Mouse (Mus musculus) embryonic stem cell, embryonic (primary cell): ENCODE measurements at regions not wholly inside any gene's neighbourhood (a gene's known extent, or its start where the extent isn't known, plus 50 kb on each side); places are given as distances from the start of the nearest gene placed in this dataset.

Experiments
- CTCF ChIA-PET, 4 experiments: fragments of 300-600 bp in 2 of 4; fragments of 350-600 bp in 2 of 4; sonication (Branson Sonifier 250); formaldehyde crosslinking; loops; one replicate each; lab custom pipeline; 2022; ENCODE audit warnings: inconsistent platforms in 2 of 4; lab: Charles Lee
- POLR2A ChIA-PET, 4 experiments: fragments of 300-600 bp in 2 of 4; fragments of 350-600 bp in 2 of 4; sonication (Branson Sonifier 250); formaldehyde crosslinking; loops; one replicate each; lab custom pipeline; 2022; ENCODE audit warnings: antibody characterized with exemption in 4 of 4, inconsistent platforms in 1 of 4; lab: Charles Lee

DNA sequence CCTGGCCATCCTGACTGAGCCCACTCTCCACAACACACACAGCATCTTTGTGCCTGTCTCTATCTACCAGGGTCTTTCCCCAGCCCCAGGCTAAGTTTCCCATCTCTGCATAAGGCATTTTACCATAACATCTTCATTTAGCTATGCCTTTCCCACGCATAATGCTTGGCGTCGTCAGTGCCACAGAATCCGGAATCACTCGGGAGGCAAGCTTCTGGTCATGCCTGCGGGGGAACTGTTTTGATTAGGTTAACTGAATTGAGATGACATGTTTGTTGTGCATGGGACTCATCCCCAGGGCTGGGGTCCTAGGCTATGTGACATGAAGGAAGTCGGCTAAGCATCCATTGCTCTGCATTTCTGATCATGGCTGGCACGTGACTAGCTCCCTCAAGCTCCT lies 97.6 kb upstream of the Npas2 start:
- ChIA-PET POLR2A (no interaction called here), CTCF (no interaction called here)

GRCm38 (mm10) chr1:39096726-39097125 lies 96.8 kb upstream of the Npas2 start:
- POLR2A ChIA-PET, result no interaction called here
- CTCF ChIA-PET, result no interaction called here

- ChIA-PET POLR2A (no interaction called here), CTCF (interaction anchor here in 1 of 4 experiments (0.7 kb wide), 1 partner anchor 9 kb away, joined by 3 read pairs; no protein-coding TSS in a partner anchor)
Measured at GRCm38 (mm10) chr1:39097499-39097898, 96.0 kb upstream of the Npas2 start.

DNA sequence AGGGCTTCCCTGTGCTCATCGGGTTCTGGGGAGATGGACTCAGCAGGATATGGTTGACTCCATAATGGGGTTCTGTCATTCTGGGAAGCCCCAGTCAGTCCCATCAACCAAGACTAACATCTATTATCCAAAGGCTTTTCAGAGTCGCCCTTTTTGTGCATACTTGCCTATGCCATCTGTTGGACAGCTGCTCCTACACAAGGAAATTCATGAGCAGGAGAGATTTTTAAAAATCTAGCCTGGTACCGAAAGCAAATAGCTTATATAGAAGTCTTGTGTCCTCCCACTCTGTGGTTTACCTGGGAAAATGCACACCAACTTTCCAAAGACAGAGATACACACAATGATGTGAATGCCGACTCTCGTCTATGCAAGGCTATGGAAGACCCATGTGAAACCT lies 95.4 kb upstream of the Npas2 start:
- ChIA-PET CTCF (interaction anchor here in 2 of 4 experiments (0.6 to 0.7 kb wide), 2 partner anchors 18 to 20 kb away, joined by 5 to 7 read pairs; no protein-coding TSS in a partner anchor), POLR2A (no interaction called here)

DNA sequence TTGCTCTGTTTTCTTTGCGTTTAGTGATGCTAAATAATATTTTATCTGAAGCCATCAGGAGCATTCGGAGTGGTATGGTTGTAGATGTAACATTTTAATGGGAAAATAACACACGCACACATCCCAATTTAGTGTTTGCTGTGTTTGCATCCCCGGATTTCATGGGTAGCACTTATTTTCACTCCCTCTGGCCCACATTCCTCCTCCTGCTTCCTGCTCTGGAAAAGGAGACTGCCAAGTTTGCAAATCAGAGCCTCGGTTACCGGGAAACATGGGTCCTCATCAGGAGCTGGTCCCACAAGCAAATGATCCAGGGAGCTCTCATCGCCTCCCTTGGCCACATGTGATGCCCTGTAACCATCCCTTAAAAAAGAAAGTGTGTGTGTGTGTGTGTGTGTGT lies 94.3 kb upstream of the Npas2 start:
- POLR2A ChIA-PET, result interaction anchor here in 1 of 4 experiments (0.6 kb wide), 1 partner anchor 277 kb away, joined by 5 read pairs; no protein-coding TSS in a partner anchor

DNA sequence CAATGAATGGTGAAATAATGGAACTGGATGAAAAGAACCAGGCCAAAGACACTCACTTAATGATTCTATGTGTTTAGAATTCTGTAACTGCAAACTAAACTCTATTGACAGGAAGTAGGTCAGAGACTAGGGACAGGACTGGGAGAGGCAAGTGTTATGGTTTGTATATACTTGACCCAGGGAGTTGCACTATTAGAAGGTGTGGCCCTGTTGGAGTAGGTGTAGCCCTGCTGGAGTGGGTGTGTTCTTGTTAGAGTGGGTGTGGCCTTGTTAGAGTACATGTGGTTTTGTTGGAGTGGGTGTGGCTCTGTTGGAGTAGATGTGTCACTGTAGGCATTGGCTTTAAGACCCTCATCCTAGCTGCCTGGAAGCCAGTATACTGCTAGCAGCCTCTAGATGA lies 93.0 kb upstream of the Npas2 start:
- CTCF ChIA-PET, result no interaction called here
- POLR2A ChIA-PET, result no interaction called here

More for the DNA sequence above, 94.3 kb upstream of the Npas2 start:
- CTCF ChIA-PET, result no interaction called here

DNA sequence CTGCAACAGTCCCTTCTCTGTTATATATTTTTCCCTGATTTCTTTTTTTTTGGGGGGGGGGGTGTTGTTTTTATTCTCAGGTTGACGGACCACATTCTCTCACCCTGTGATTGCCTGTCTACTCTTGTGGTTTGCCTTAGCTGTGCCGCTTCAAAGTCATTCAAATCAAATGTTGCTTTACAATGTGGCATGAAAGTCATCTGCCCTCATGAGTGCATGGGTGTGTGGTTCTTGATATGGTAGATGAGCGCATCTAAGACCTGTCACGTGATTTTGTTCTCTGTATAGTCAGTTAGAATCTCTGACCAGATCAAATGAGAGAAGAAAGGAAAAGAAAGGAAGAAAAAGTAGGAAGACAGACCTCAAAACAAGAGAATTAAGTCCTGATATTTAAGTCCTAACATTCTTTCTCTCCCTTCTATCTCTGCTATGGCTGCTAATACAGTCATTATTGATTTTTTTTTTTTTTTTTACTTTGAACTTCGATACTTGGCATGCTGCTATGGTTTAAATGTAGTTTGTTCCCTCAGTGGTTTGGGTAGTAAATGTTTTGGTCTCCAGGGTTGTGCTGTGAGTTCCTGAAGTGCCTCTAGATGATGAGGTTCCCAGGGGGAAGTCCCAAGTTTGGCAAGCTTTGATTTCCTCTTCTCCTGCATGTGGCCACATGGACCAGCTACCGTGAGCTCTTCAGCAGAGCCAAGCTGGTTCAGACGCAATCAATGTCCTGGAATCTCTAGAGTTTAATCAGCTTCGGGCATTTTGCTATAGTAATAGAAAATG lies 91.2 kb upstream of the Npas2 start:
- ChIA-PET CTCF (no interaction called here), POLR2A (interaction anchor here in 1 of 4 experiments (0.7 kb wide), 1 partner anchor 1465 kb away, joined by 4 read pairs; no protein-coding TSS in a partner anchor)

DNA sequence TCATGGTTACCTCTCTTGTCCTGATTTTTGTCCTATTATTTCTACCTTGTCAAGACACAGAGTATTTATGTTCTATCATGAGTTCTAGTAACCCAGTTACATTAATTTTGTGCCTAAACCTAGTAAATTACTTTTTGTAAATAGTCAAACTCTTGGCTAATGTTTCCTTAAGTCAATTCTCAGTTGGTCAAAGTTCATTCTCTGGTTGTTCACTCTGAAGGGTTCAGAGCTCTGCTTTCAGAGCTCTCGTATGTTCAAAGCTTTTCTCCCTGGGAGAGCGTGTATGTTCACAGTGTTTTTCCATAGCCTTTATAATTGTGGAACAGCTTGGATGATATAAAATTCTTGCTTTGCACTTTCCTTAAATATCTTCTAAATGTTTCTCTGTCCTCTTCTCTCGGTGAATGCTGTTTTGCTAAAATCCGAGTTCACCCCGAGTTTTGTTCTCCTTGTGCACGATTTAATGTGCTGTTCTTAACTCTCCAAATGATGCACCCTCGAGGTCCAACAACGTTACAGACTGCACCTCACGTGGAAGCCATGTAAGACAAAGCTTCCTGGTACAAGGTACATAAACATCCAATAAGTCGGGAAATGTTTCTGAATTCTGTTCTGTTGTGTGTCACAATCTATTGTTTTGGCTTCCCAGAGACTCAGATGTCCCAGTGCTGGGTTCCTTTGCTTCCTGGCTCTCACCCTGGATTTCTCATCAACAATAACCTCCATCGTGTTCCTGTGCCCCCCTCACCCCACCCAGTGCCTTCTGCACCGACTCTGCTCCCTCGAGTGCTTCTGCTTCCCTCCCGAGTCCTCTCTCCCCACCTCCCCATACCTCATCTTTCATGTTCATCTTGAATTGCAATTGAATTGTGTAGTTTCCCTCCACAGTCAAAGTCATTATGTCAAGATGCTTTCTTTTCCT lies 90.3 kb upstream of the Npas2 start:
- CTCF ChIA-PET, result no interaction called here
- POLR2A ChIA-PET, result no interaction called here

DNA sequence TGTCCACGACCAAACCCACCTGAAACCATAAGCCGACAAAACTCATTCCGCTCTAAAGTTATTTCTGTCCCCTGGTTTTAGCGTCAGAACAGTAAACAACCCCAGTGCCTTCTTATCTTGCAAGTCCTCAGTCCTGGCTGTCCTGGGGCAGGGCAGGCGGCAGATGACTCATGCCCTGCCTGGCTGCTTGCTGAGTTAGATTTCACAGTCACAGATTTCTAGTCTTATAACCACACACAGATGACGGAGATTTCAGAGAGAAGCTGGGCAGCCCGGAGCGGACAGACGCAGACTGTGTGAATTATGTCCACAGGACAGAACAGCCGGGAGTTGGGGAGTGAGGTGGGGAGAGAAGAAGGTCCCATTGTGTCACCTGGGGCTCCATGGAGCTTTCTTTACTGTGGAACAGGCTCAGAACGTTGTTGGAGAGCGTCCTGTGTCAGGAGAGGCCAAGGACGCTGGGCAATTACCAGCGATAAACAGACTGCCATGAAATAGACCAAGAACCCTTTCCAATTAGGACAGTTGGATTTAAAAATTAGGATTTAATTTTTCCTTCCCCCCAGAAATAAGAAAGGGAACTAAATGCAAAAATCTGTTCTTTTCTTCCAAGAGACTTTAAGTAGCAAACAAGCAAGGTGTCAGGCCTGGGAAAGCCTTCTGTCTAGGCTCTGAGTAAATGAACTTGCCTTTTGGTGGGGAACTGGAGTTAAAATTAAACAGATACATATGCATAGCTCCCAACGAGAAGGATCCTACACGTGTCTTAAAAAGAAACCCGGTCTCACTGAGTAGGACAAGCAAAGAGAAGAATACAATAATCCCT lies 87.8 kb upstream of the Npas2 start:
- ChIA-PET POLR2A (interaction anchor here in 1 of 4 experiments (0.7 to 1.3 kb wide), 2 partner anchors 19 to 27 kb away, joined by 3 to 4 read pairs; no protein-coding TSS in a partner anchor), CTCF (interaction anchor here in 1 of 4 experiments (1.2 kb wide), 1 partner anchor 8 kb away, joined by 3 read pairs; no protein-coding TSS in a partner anchor)

- POLR2A ChIA-PET, result interaction anchor here in 1 of 4 experiments (0.7 to 1.3 kb wide), 2 partner anchors 19 to 27 kb away, joined by 3 to 4 read pairs; no protein-coding TSS in a partner anchor
- CTCF ChIA-PET, result interaction anchor here in 1 of 4 experiments (1.2 kb wide), 1 partner anchor 9 kb away, joined by 3 read pairs; no protein-coding TSS in a partner anchor
Measured at GRCm38 (mm10) chr1:39106372-39106643, 87.2 kb upstream of the Npas2 start.

GRCm38 (mm10) chr1:39106650-39107049 lies 86.9 kb upstream of the Npas2 start:
- CTCF ChIA-PET, result interaction anchor here in 1 of 4 experiments (1.2 kb wide), 1 partner anchor 9 kb away, joined by 3 read pairs; no protein-coding TSS in a partner anchor
- POLR2A ChIA-PET, result no interaction called here

- POLR2A ChIA-PET, result no interaction called here
- CTCF ChIA-PET, result no interaction called here
Measured at GRCm38 (mm10) chr1:39116319-39116718, 77.2 kb upstream of the Npas2 start.

GRCm38 (mm10) chr1:39122316-39123015 lies 71.1 kb upstream of the Npas2 start:
- POLR2A ChIA-PET, result interaction anchor here (0.6 to 1.0 kb wide), 7 partner anchors 9 to 249 kb away, joined by 3 to 5 read pairs (median 3); partner anchors contain the start of gene Npas2 (in 1 of the 4)
- CTCF ChIA-PET, result interaction anchor here in 3 of 4 experiments (0.6 to 1.4 kb wide), 4 partner anchors 49 to 131 kb away, joined by 3 to 4 read pairs (median 3); no protein-coding TSS in a partner anchor

GRCm38 (mm10) chr1:39123081-39123812 lies 70.3 kb upstream of the Npas2 start:
- CTCF ChIA-PET, result interaction anchor here in 1 of 4 experiments (1.4 kb wide), 1 partner anchor 113 kb away, joined by 3 read pairs; no protein-coding TSS in a partner anchor
- POLR2A ChIA-PET, result interaction anchor here in 3 of 4 experiments (0.6 to 1.2 kb wide), 5 partner anchors 49 to 118 kb away, joined by 3 to 4 read pairs (median 3); partner anchors contain the start of gene Npas2 (in 1 of the 3)

GRCm38 (mm10) chr1:39123813-39124146 lies 69.8 kb upstream of the Npas2 start:
- CTCF ChIA-PET, result no interaction called here
- POLR2A ChIA-PET, result interaction anchor here in 1 of 4 experiments (1.2 kb wide), 1 partner anchor 48 kb away, joined by 3 read pairs; no protein-coding TSS in a partner anchor

GRCm38 (mm10) chr1:39134521-39134920 lies 59.0 kb upstream of the Npas2 start:
- CTCF ChIA-PET, result no interaction called here
- POLR2A ChIA-PET, result no interaction called here

DNA sequence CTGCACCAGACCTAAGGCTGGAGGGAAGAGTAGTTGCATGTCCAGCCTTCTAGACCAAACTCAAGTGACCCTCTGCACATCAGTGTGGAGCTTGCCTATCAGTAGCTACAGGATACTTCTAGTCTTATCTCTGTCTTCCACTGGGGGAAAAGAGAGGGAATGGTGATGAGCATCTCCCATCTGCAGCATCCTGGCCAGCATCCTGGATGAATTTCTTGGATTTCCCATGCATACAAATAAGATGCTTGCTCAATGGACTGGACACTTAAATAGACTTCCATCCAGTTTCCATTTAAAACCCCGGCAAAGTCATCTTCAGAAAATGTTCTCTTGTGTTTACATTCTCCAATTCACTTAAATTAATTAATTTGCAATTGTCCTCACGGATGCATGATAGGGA lies 50.5 kb upstream of the Npas2 start:
- ChIA-PET POLR2A (no interaction called here), CTCF (no interaction called here)
